Mouse (Mus musculus): ENCODE results near the gene Zmym5. TPM values are rescaled to one million over a fixed set of nuclear protein-coding genes. Genes with fewer than 3 reads are reported as not detected.
"Not testable (repeated sequence)": the region's sequence is repeated elsewhere in the genome, so short reads cannot be mapped to it uniquely, and the experiment has no call there.

Gene Zmym5
- total RNA-seq (2021) = 10 to 100 TPM; 25.3 to 26.7 TPM
- long read RNA-seq, experiment 1, full-length matches to known transcripts = 1 of 7 reads
- long read RNA-seq, experiment 1, partial matches to known transcripts = 1 of 7 reads
- long read RNA-seq, experiment 1, other reads (novel, unspliced or antisense) = 5 of 7 reads
- long read RNA-seq, experiment 2, full-length matches to known transcripts = 1 of 11 reads
- long read RNA-seq, experiment 2, partial matches to known transcripts = 2 of 11 reads
- long read RNA-seq, experiment 2, other reads (novel, unspliced or antisense) = 8 of 11 reads

- intact Hi-C loops (cut with DNase I) = loop anchor here (2.0 kb wide), 1 partner anchor 75 kb away; the partner anchor contains the start of gene Zmym2
- DNase-seq (ENCODE audit: low spot score in 2 of 2) = peak; percentile 90 to 96
Observed at GRCm38 (mm10) chr14:56811701-56812339, at the start of gene Zmym5. Gene Zmym5, minus strand, starts transcription at chr14:56811716.

DNA sequence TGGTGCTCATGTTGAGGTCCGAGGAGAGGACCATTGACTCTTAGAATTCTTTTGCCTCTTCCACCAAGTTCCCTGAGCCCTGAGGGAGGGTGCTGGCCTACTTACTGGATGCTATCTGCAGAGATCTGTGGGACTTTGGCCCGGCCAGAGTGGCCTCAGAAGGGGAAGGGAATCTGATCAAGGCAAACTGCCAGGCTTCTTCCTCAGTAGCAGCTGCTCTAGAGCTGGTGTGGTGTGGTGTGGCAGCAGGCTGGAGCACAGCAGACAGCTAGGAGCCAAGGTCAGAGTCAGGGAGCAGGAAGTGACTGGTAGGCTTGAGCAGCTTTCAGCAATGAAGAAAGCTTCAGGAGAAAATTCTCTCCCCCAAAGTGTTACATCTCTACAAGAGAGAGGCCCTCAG lies 38.2 kb upstream of the Zmym5 start:
- no peak for DNase-seq (ENCODE audit: low spot score in 2 of 2)
- intact Hi-C loops (cut with DNase I) = no loop called here

- intact Hi-C loops (cut with DNase I) = no loop called here
- no peak for DNase-seq (ENCODE audit: low spot score in 2 of 2)
Observed at GRCm38 (mm10) chr14:56848322-56848721, 36.8 kb upstream of the Zmym5 start.

- intact Hi-C loops (cut with DNase I) = no loop called here
- DNase-seq (ENCODE audit: low spot score in 2 of 2) = no peak
Observed at GRCm38 (mm10) chr14:56844507-56844906, 33.0 kb upstream of the Zmym5 start.

DNA sequence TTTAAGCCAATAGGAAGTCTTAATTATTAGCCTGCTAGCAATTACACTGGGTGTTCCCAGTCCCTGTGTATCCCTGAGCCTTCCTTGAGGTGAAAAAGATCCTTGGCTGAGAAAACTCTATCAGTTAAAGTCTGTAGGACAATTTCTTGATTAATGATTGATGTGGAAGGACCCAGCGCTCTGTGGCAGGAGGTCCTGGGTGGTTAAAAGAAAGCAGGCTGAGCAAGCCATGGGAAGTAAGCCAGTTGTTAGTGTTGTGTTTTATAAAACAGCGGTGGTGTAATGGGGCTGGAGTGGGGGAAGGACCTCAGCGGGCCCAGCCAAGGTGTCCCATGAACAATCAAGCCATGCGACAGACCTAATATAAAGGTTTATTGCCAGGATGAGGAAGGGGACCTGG lies 32.5 kb upstream of the Zmym5 start:
- no peak for DNase-seq (ENCODE audit: low spot score in 2 of 2)
- intact Hi-C loops (cut with DNase I) = no loop called here

DNA sequence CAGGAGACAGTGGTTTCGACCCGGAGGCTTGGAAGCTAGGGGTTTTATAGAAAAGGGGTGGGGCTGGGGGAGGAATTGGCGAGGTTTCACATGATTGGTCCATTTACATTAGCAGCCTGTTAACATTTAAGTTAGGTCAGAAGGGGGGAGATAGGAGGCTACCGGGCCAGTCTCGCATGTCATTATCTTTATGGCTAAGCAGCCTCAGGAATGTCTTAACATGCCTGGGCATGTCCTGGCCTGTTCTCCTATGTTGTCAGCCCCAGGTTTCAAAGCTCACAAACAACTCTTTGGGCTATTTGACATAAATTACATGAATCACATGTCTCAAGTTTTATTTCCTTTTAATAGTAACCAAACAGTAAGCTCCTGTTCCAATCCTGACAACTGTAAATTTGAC lies 23.1 kb upstream of the Zmym5 start:
- DNase-seq (ENCODE audit: low spot score in 2 of 2); intact Hi-C loops (cut with DNase I): not testable (repeated sequence)

DNA sequence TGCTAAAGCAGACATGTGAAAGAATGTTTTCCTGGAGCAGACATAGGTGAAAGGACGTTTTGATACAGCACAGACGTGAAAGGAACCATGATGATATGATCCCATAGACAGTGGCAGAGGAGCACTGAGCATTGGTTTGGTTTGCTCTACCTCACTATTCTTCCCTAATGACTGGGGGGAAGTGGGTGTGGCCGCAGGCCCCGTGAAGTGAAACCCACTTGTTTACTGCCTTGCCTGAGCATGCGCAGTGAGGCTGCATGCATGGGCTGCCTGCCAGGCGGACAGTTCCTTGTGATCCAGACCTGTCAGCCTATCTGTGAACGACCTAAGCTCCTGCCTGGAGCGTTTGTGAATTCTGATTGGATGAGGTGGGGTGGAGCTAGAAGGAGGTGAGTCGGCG lies 21.7 kb upstream of the Zmym5 start:
- intact Hi-C loops (cut with DNase I); DNase-seq (ENCODE audit: low spot score in 2 of 2): not testable (repeated sequence)

- no peak for DNase-seq (ENCODE audit: low spot score in 2 of 2)
- intact Hi-C loops (cut with DNase I) = no loop called here
Observed at GRCm38 (mm10) chr14:56832563-56833113, 21.1 kb upstream of the Zmym5 start.

DNA sequence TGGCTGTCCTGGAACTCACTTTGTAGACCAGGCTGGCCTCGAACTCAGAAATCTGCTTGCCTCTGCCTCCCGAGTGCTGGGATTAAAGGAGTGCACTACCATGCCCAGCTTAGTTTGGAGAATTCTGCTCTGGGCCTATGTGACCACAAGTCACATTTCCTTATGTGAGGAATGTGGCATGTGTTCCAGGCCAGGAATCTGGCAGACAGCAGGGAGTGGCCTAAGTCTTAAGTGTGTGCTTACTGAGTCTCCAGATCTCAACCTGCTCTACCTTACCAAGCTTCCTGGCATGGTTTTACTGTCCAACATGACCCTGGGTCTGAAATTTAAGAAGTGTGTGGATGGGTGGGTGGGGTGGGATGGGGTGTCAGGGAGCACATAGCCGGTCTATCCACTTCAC lies 20.6 kb upstream of the Zmym5 start:
- DNase-seq (ENCODE audit: low spot score in 2 of 2) = no peak
- intact Hi-C loops (cut with DNase I) = no loop called here

GRCm38 (mm10) chr14:56830491-56831045 lies 19.1 kb upstream of the Zmym5 start:
- DNase-seq (ENCODE audit: low spot score in 2 of 2) = no peak
- intact Hi-C loops (cut with DNase I) = no loop called here

DNA sequence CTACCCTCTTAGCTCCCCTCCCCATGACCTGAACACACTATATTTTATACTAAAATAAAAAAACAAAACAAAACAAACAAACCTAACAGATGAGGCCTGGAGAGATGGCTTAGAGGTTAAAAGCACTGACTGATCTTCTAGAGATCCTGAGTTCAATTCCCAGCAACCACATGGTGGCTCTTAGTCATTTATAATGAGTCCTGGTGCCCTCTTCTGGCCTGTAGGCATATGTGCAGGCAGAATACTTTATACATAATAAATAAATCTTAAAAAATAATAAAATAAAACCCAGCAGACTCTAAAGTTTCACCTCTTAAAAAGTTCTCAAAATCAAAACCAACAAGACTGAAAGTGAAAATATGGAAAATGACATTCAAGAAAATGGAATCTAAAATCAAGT lies 13.0 kb upstream of the Zmym5 start:
- intact Hi-C loops (cut with DNase I) = no loop called here
- DNase-seq (ENCODE audit: low spot score in 2 of 2) = no peak

- no peak for DNase-seq (ENCODE audit: low spot score in 2 of 2)
- intact Hi-C loops (cut with DNase I) = no loop called here
Observed at GRCm38 (mm10) chr14:56817616-56818015, 6.1 kb upstream of the Zmym5 start.

- DNase-seq (ENCODE audit: low spot score in 2 of 2) = no peak
- intact Hi-C loops (cut with DNase I) = no loop called here
Observed at GRCm38 (mm10) chr14:56817131-56817530, 5.6 kb upstream of the Zmym5 start.

- intact Hi-C loops (cut with DNase I) = no loop called here
- no peak for DNase-seq (ENCODE audit: low spot score in 2 of 2)
Observed at GRCm38 (mm10) chr14:56816541-56816940, 5.0 kb upstream of the Zmym5 start.

DNA sequence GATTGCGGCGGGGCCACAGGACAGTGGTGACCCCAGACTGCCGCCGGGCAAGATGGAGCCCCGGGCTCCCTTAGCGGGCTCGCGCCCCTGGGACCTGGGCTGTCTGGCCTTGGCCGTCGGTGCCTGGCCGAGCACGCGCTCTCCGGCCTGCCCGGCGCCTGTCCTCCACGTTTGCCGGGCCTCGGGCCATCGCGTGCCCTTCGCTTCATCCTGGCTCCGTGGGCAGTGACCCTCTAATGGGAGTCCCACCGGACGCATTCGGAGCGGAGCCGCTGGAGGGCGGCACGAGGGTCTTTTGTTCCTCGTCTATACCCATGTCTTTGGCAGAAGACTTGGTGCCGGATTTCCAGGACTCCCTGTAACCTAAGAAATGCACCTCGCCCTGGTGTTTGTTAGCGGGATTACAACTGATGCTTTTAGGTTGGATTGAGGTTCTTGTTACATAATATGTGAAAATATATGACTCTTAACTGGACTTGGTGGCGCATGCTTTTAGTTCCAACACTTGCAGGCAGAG lies 1.1 kb upstream of the Zmym5 start:
- intact Hi-C loops (cut with DNase I) = no loop called here
- DNase-seq (ENCODE audit: low spot score in 2 of 2) = peak; percentile 81 to 94

GRCm38 (mm10) chr14:56810781-56811690 lies 480 bp downstream of the Zmym5 start:
- intact Hi-C loops (cut with DNase I) = loop anchor here (2.0 kb wide), 1 partner anchor 76 kb away; the partner anchor contains the start of gene Zmym2

DNA sequence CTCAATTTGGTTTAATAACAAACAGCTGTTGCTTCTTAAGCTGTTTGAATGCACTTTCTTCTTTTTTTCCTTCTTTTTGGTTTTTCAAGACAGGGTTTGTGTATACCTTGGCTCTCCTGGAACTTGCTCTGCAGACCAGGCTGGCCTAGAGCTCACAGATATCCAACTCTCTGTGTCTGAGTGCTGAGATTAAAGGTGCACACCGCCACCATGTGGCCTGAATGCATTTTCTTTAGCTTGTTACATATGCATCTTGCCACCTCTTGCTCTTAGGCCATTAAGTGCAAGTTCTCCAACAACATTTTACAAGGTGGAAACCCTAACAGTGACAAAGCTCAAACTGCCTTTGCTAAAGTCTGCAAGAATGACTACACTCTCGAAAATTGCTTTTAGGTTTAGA lies 18.3 kb downstream of the Zmym5 start:
- intact Hi-C loops (cut with DNase I) = loop anchor here (5.0 kb wide), 1 partner anchor 416 kb away; no protein-coding TSS in a partner anchor
- DNase-seq (ENCODE audit: low spot score in 2 of 2) = peak; percentile 36 to 41

More at GRCm38 (mm10) chr14:56810781-56811690, 480 bp downstream of the Zmym5 start:
- DNase-seq (ENCODE audit: low spot score in 2 of 2) = peak in 1 of 2 experiments; percentile 15

- intact Hi-C loops (cut with DNase I) = no loop called here
Observed at GRCm38 (mm10) chr14:56784575-56784974, 26.9 kb downstream of the Zmym5 start.

GRCm38 (mm10) chr14:56778933-56779300 lies 32.6 kb downstream of the Zmym5 start:
- no peak for DNase-seq (ENCODE audit: low spot score in 2 of 2)
- intact Hi-C loops (cut with DNase I) = loop anchor here (5.0 kb wide), 1 partner anchor 112 kb away; the partner anchor contains the start of gene Mphosph8

More at GRCm38 (mm10) chr14:56784575-56784974, 26.9 kb downstream of the Zmym5 start:
- DNase-seq (ENCODE audit: low spot score in 2 of 2) = no peak
